Mouse (Mus musculus): ENCODE measurements around the gene Vnn3. TPM values are rescaled to one million over a fixed set of nuclear protein-coding genes. Genes with fewer than 3 reads are reported as not detected.

Vnn3 gene
- total RNA-seq, 1 experiment, result not detected

DNA sequence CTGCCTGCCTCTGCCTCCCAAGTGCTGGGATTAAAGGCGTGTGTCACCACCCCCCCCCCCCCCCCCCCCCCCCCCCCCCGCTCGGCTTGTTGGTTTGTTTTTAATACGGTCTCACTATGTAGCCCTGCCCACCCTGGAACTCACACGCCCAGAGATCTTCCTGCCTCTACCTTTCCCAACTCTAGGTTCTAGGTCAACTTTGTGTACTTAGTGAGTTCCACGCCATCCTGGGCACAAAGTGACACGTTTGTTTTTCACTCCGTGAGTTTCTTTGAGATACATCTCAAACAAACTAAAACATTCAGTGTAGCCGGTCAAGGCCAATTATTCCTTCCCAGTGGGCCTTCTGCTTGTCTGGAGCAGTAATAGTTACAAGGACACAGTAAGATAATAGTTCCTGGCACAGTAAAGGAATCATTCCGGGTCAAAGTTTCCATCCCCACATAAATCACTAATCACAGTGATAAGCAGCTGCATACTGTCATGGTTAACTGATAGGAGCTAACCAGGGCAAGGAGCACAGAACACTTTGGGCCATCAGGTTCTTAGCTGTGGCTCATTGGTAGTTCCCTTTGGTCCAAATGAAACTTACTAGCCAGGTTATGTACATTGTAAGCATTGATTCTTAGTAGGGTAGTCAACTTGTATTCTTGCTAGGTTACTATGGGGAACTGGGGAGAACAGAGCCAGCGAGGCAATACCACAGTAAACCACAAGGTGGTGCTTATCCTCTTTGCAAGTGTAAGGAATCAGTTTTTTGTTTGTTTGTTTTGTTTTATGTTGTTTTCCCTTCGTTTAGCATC lies 39.4 kb upstream of the Vnn3 start:
- no peak overlapping the region for H3K4me3 ChIP-seq (ENCODE audit: insufficient read depth in 1 of 2, low read depth in 1 of 2, low read length in 2 of 2, poor library complexity in 1 of 2, severe bottlenecking in 1 of 2)
- H3K27ac ChIP-seq (ENCODE audit: insufficient read depth, low read depth, low read length, poor library complexity, severe bottlenecking), result peak overlapping the region; percentile 36; the same call in 1 of the 2 replicates
- H3K36me3 ChIP-seq (ENCODE audit: control insufficient read depth, insufficient read depth, low read length, poor library complexity, severe bottlenecking), result no peaks in the 10 kb centered on the region
- H3K9me3 ChIP-seq (ENCODE audit: control insufficient read depth, insufficient read depth, low read depth, low read length), result no peaks in the 10 kb centered on the region
- H3K4me1 ChIP-seq (ENCODE audit: control insufficient read depth in 2 of 2, insufficient read depth in 2 of 2, low read length in 2 of 2, poor library complexity in 1 of 2), result peaks cover 6 to 29% of the 10 kb centered on the region in 2 experiments
- TF ChIP-seq ZC3H11A (IDR thresholded peaks at IDR 0.05; ENCODE audit: borderline replicate concordance, low read depth, low read length), result no peak
- in situ Hi-C loops (cut with MboI; ENCODE audit: low sequenced_read_pairs in 2 of 2, unreplicated experiment in 2 of 2), result loop anchor here (25.0 kb wide), 3 partner anchors 275 to 500 kb away; partner anchors contain the start of genes Taar8a (in 1 of the 2), Taar8b (in 1 of the 2), Taar8c (in 1 of the 2) and Taar9 (in 1 of the 2)
- peak; percentile 88 for DNase-seq (ENCODE audit: low read depth, low spot score)
- peak overlapping the region; percentile 35; the same call in 1 of the 2 replicates for H3K9ac ChIP-seq (ENCODE audit: insufficient read depth, low read depth, low read length, poor library complexity, severe bottlenecking)

DNA sequence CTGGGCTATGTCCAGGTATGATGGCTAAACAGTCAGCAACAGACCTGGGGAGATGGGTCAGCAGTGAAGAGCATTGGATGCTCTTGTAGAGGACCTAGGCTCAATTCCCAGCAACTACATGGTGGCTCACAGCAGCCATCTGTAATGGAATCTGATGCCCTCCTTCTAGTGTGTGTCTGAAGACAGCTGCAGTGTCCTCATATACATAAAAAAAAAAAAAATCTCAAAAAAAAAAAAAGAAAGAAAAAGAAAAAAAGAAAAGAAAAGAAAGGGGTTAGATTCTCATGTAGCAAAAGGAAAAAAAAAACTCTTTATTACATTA lies 38.9 kb upstream of the Vnn3 start:
- H3K36me3 ChIP-seq (ENCODE audit: control insufficient read depth, insufficient read depth, low read length, poor library complexity, severe bottlenecking), result no peaks in the 10 kb centered on the region
- in situ Hi-C loops (cut with MboI; ENCODE audit: low sequenced_read_pairs in 2 of 2, unreplicated experiment in 2 of 2), result loop anchor here (25.0 kb wide), 3 partner anchors 275 to 500 kb away; partner anchors contain the start of genes Taar8a (in 1 of the 2), Taar8b (in 1 of the 2), Taar8c (in 1 of the 2) and Taar9 (in 1 of the 2)
- H3K9me3 ChIP-seq (ENCODE audit: control insufficient read depth, insufficient read depth, low read depth, low read length), result no peaks in the 10 kb centered on the region
- peak overlapping the region; percentile 36; the same call in 1 of the 2 replicates for H3K27ac ChIP-seq (ENCODE audit: insufficient read depth, low read depth, low read length, poor library complexity, severe bottlenecking)
- peak overlapping the region; percentile 35; the same call in 1 of the 2 replicates for H3K9ac ChIP-seq (ENCODE audit: insufficient read depth, low read depth, low read length, poor library complexity, severe bottlenecking)
- no peak for TF ChIP-seq MAFK (IDR thresholded peaks at IDR 0.05; ENCODE audit: insufficient read depth, low read depth, low read length)
- TF ChIP-seq ZNF384 (IDR thresholded peaks at IDR 0.05; ENCODE audit: low read depth, low read length), result peak; percentile 60; the same call in 1 of the 2 replicates
- TF ChIP-seq CHD2 (IDR thresholded peaks at IDR 0.05; ENCODE audit: low read depth, low read length), result no peak
- peaks cover 6 to 25% of the 10 kb centered on the region in 2 experiments for H3K4me1 ChIP-seq (ENCODE audit: control insufficient read depth in 2 of 2, insufficient read depth in 2 of 2, low read length in 2 of 2, poor library complexity in 1 of 2)
- H3K4me3 ChIP-seq (ENCODE audit: insufficient read depth in 1 of 2, low read depth in 1 of 2, low read length in 2 of 2, poor library complexity in 1 of 2, severe bottlenecking in 1 of 2), result peak overlapping the region in 1 of 2 experiments; percentile 50; a peak in 1 of 4 replicates
- no peak for DNase-seq (ENCODE audit: low read depth, low spot score)

DNA sequence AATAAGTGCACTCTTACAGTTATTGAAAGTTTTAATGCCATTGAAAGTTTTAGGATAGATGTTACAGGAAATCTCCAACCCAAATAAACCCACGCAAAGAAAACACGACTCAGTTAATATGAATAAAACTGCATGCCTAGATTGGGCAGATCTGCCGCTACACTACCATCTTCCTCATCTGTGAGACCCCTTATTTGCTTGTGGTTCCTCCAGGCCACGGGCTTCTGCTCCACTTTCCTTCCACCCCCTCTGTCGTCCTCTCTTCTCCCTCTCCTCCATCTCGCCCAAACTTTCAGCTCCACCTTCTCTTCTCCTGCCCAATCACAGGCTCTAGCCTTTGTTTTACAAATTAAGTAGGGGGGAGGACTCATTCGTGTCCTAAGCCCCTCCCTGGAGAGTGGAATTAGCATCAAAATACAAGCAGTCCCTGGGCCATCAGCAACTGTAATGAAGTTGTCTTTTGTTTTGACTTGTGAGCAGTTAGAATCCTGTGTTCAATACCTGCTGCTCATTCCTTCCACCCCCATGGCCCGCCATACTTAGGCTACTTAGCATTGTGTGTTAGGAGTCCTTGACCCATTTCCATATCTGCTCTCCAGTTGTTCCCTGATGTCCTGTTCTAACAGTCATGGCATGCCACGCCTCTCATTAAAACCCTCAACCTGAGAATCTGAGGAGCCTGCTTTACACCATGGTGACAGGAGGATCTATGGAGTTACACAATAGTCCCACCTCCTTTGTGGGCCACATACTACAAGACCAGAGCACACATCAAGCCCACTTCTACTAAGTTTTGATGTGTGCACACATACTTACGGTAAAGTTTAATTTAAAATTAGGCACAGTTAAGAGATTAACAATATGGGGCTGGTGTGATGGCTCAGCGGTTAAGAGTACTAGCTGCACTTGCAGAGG lies 38.2 kb upstream of the Vnn3 start:
- H3K27ac ChIP-seq (ENCODE audit: insufficient read depth, low read depth, low read length, poor library complexity, severe bottlenecking), result peak overlapping the region; percentile 74
- TF ChIP-seq ZC3H11A (IDR thresholded peaks at IDR 0.05; ENCODE audit: borderline replicate concordance, low read depth, low read length), result no peak
- TF ChIP-seq MAFK (IDR thresholded peaks at IDR 0.05; ENCODE audit: insufficient read depth, low read depth, low read length), result 0 out of 2 replicates have a peak, but pooled peaks have one; percentile 27
- TF ChIP-seq CHD2 (IDR thresholded peaks at IDR 0.05; ENCODE audit: low read depth, low read length), result 0 out of 2 replicates have a peak, but pooled peaks have one; percentile 16

DNA sequence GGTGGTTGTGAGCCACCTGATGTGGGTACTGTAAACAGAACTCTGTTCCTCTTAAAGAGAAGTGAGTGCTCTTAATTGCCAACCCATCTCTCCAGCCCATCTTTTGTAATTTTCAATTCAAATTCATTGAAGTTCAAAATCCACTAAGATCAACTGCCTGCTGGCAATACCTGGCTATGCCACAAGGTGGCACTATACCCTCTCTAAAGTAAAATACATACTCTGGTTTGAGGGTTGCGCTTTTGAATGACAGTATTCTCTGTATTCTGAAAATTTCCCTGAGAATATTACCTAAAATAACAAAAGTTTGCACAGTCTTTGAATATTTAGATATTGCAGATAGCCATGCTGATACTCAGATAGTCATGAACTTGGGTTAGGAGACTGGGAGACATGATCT lies 36.1 kb upstream of the Vnn3 start:
- no peak overlapping the region for H3K4me3 ChIP-seq (ENCODE audit: insufficient read depth in 1 of 2, low read depth in 1 of 2, low read length in 2 of 2, poor library complexity in 1 of 2, severe bottlenecking in 1 of 2)
- TF ChIP-seq CHD2 (IDR thresholded peaks at IDR 0.05; ENCODE audit: low read depth, low read length) (no peak), ZC3H11A (IDR thresholded peaks at IDR 0.05; ENCODE audit: borderline replicate concordance, low read depth, low read length) (peak; percentile 85; the same call in 1 of the 2 replicates), ZNF384 (IDR thresholded peaks at IDR 0.05; ENCODE audit: low read depth, low read length) (no peak), HCFC1 (IDR thresholded peaks at IDR 0.05; ENCODE audit: borderline replicate concordance, insufficient read depth, low read length) (no peak), MAFK (IDR thresholded peaks at IDR 0.05; ENCODE audit: insufficient read depth, low read depth, low read length) (no peak)
- no peaks in the 10 kb centered on the region for H3K9me3 ChIP-seq (ENCODE audit: control insufficient read depth, insufficient read depth, low read depth, low read length)
- peak; percentile 62 for DNase-seq (ENCODE audit: low read depth, low spot score)
- no peak overlapping the region for H3K9ac ChIP-seq (ENCODE audit: insufficient read depth, low read depth, low read length, poor library complexity, severe bottlenecking)
- no peaks in the 10 kb centered on the region for H3K36me3 ChIP-seq (ENCODE audit: control insufficient read depth, insufficient read depth, low read length, poor library complexity, severe bottlenecking)
- no peak overlapping the region for H3K27ac ChIP-seq (ENCODE audit: insufficient read depth, low read depth, low read length, poor library complexity, severe bottlenecking)
- peaks cover 6 to 16% of the 10 kb centered on the region in 2 experiments for H3K4me1 ChIP-seq (ENCODE audit: control insufficient read depth in 2 of 2, insufficient read depth in 2 of 2, low read length in 2 of 2, poor library complexity in 1 of 2)
- in situ Hi-C loops (cut with MboI; ENCODE audit: low sequenced_read_pairs in 2 of 2, unreplicated experiment in 2 of 2), result loop anchor here (25.0 kb wide), 3 partner anchors 272 to 497 kb away; partner anchors contain the start of genes Taar8a (in 1 of the 2), Taar8b (in 1 of the 2), Taar8c (in 1 of the 2) and Taar9 (in 1 of the 2)

More for the DNA sequence above, 38.2 kb upstream of the Vnn3 start:
- in situ Hi-C loops (cut with MboI; ENCODE audit: low sequenced_read_pairs in 2 of 2, unreplicated experiment in 2 of 2), result loop anchor here (25.0 kb wide), 3 partner anchors 274 to 499 kb away; partner anchors contain the start of genes Taar8a (in 1 of the 2), Taar8b (in 1 of the 2), Taar8c (in 1 of the 2) and Taar9 (in 1 of the 2)
- Histone ChIP-seq H3K4me1 (ENCODE audit: control insufficient read depth in 2 of 2, insufficient read depth in 2 of 2, low read length in 2 of 2, poor library complexity in 1 of 2) (peaks cover 6 to 21% of the 10 kb centered on the region in 2 experiments), H3K9ac (ENCODE audit: insufficient read depth, low read depth, low read length, poor library complexity, severe bottlenecking) (peak overlapping the region; percentile 64; the same call in 1 of the 2 replicates), H3K36me3 (ENCODE audit: control insufficient read depth, insufficient read depth, low read length, poor library complexity, severe bottlenecking) (no peaks in the 10 kb centered on the region), H3K9me3 (ENCODE audit: control insufficient read depth, insufficient read depth, low read depth, low read length) (no peaks in the 10 kb centered on the region), H3K4me3 (ENCODE audit: insufficient read depth in 1 of 2, low read depth in 1 of 2, low read length in 2 of 2, poor library complexity in 1 of 2, severe bottlenecking in 1 of 2) (peak overlapping the region; percentile 50; a peak in 3 of 4 replicates)
- DNase-seq (ENCODE audit: low read depth, low spot score), result peak; percentile 86

Measured in ES-E14 (cell line).